Mouse (Mus musculus): ENCODE data around the gene Pclo. TPM values are rescaled to one million over a fixed set of nuclear protein-coding genes. Genes with fewer than 3 reads are reported as not detected.
"Not testable (repeated sequence)": the region's sequence is repeated elsewhere in the genome, so short reads cannot be mapped to it uniquely, and the experiment has no call there.

Gene Pclo
- 0.28 and 0.44 TPM in 2 replicates for polyA plus RNA-seq (2012; rRNA removed)

- no peak for DNase-seq (ENCODE audit: low read depth)
Measured at GRCm38 (mm10) chr5:14514631-14515523, at the start of gene Pclo. Gene Pclo, plus strand, starts transcription at chr5:14514918.

DNA sequence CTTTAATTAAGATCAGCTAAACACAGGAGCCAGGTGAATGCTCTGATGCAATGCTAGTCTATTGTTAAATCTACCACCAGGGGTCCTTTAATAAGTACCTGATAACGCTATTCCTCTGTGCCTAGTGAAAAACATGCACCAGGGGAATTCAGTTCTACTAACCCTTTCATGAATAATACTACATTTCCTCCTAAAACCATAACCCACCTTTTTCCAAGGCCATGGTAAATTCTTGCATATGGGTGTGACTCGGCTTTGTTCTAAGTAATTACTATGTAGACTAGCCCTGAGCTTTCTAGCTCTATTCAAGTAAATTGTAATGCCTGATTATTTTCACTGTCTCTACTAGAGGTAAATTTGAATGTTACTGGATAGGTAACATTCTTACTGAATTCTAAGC lies 20.3 kb upstream of the Pclo start:
- DNase-seq (ENCODE audit: low read depth) = not testable (repeated sequence)

- DNase-seq (ENCODE audit: low read depth) = no peak
Measured at GRCm38 (mm10) chr5:14508522-14508921, 6.2 kb upstream of the Pclo start.

DNA sequence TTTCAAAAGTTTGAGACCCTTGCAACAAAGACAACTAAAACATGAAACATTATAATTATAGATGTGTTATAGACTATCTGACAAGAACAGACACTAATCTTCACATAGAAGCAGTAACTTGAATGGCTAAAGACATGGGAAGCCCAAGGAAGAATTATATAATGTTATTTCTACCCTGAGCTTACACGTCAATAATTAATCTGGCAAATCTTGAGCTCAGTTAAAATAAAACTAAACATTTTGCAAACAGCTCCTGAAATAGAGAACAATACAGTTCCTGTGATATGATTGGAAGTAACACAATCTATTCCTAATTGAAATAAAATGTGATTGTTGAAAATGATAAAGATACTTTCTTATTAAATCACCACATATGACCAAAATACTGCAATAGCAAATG lies 5.1 kb upstream of the Pclo start:
- DNase-seq (ENCODE audit: low read depth) = no peak

DNA sequence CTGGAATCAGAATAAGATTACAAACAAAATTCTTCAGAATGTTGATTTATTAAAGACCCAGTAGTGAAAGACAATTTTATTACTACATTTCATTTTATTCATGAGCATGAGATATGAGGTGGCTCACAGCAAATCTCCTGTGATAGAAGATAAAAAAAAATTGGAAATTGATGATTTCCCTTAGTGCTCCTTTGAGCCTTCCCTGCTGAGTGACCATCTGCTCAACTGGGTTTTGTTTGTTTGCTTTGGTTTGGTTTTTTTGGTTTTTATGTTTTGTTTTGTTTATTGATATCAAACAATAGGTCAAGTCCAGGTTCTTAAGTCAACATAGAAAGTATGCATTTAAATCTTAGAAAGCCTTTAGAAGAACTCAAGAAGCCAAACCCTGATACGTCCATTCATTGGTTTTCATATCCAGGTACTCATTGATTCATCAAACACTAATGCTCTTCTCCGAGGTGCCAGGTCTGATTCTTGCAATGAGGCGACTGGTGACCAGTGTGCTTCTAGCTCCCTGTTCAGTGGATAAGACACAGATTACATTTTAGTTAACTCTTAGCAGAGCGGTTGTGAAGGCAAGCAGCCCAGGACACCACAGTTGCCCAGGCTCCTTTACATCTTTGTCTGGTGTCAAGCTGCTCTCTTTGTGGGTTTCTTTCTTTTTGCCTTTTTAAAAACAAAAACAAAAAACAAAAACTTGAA lies 3.6 kb downstream of the Pclo start:
- no peak for DNase-seq (ENCODE audit: low read depth)

- no peak for DNase-seq (ENCODE audit: low read depth)
Measured at GRCm38 (mm10) chr5:14522006-14522405, 7.3 kb downstream of the Pclo start.

DNA sequence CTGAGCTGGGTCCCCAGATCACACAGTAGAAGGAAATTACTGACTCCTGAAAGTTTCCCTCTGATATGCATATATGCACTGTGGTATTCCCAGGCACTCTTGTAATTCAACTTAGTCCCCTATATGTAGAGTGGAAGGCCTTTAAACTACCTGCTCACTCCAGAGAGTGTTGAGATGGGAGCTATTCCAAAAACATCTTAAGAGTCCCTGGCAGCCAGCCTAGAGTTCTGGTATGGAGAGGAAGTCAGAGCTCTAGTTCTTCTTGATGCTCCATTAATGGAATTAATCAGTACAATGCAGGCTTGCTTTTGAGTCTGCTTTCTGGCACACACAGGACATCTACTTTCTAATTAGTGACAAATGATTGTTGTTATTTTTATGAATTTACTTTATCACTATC lies 11.3 kb downstream of the Pclo start:
- DNase-seq (ENCODE audit: low read depth) = no peak

- no peak for DNase-seq (ENCODE audit: low read depth)
Measured at GRCm38 (mm10) chr5:14527796-14528195, 13.1 kb downstream of the Pclo start.

DNA sequence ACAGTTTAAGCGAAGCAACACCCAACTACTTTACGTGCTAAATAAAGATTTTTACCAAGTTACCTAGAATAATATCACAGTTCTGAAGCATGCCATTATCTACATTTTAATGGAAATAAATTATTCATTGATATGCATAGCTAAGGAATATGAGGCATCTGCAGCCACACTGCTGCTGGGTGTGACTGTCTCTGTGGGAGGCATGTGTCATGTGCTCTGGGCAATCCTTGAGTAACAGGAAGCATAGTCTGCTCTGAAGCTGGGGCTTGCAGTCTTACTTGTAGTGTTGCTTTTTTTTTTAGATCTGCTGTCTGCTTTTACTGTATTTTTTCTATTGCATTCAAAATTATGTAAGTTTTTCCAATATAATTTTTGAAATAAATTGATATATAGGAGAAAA lies 17.2 kb downstream of the Pclo start:
- DNase-seq (ENCODE audit: low read depth) = no peak

- DNase-seq (ENCODE audit: low read depth) = no peak
Measured at GRCm38 (mm10) chr5:14539346-14539745, 24.6 kb downstream of the Pclo start.

DNA sequence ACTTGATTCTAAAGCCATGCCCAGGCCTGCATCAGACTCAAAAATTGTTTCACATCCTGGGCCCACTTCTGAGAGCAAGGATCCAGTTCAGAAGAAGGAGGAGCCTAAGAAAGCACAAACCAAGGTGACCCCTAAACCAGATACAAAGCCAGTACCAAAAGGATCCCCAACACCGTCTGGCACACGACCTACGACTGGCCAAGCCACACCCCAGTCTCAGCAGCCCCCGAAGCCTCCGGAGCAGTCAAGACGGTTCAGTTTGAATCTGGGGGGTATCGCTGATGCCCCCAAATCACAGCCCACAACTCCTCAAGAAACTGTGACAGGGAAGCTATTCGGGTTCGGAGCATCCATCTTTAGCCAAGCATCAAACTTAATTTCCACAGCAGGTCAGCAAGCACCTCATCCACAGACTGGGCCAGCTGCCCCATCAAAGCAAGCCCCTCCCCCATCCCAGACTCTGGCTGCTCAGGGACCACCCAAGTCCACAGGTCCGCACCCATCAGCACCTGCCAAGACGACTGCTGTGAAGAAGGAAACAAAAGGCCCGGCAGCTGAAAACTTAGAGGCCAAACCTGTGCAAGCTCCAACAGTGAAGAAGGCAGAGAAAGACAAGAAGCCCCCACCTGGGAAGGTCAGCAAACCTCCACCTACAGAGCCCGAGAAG lies 25.4 kb downstream of the Pclo start:
- DNase-seq (ENCODE audit: low read depth) = no peak

DNA sequence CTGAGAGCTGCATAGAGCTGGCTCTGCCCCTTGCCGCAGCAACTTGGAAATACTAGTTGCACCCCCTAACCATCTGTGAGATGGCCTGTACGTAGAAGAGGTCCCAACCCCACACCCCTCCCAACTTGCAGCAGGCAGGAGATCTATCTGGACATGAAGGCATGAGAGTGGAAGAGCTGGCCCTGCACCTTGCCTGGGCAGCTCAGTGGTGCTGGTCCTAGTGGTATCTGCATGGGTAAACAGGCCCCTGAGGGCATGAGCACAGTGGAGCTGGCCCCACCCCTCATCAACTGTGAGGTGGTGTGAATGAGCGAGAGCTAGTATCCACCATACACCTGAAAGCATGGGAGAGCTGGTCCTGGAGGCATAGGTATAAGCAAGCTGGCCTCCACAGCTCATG lies 60.9 kb downstream of the Pclo start:
- DNase-seq (ENCODE audit: low read depth) = no peak

DNA sequence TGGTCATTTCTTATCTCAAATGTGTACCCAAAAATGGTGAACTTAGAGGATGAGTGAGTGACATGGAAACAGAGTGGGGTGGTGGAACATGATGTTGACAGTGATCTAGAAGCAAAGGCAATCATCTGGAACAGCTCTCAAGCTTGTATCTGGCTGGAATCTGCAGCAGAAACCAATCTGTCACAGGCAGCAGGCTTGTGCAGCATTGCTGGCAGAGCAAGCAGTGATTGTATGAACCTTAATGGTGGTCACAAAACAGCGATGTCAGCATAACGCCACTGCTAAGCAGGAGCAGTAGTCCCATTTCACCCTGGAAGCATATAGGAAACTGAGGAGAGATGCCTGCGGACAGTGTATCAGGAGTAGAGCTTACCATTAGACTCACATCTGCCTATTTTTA lies 76.8 kb downstream of the Pclo start:
- no peak for DNase-seq (ENCODE audit: low read depth)

DNA sequence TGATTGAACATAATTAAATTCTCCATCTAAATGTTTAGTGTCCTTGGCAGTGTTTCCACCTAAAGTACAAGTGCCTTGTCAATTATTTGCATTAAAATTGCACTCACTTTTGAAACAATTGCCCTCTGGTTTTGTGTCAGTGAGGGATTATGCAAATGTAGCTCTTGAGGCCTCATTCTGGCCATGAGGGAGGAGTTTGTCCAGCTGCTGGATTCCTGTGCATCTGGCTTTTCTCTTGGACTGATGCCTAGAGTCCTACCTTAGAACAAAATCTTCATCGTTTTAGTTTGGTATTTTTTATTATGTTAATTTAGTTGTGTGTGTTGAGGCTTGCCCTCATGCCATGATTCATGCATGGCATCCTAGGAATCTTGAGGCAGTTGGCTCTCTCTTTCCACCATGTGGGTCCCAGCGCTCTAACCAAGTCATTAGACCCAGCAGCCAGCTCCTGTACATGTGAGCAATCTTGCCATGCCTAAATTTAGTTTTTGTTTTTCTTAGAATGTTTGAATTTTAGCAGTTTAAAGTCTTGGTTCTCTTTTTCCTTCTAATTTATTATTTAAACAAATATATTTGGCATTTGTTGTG lies 80.8 kb downstream of the Pclo start:
- DNase-seq (ENCODE audit: low read depth) = no peak

GRCm38 (mm10) chr5:14608318-14608717 lies 93.6 kb downstream of the Pclo start:
- no peak for DNase-seq (ENCODE audit: low read depth)

DNA sequence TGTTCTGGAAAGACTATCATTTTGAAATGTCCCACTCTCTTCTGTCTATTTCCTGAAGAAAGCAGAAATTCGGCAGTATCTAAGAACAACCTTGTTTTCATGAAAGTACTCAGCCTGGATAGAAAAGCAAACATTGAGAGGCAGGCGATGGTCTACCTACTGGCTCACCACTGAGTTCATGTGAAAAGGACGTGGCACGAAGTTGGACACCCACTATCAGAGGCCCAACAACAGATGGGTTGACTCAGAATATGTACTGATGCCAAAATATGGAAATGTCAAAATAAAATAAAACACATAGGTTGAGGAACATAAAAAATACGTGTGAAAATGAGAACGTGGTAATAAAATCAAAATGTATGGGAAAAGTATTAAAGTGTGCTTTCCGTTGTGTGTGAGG lies 106.4 kb downstream of the Pclo start:
- DNase-seq (ENCODE audit: low read depth) = no peak

DNA sequence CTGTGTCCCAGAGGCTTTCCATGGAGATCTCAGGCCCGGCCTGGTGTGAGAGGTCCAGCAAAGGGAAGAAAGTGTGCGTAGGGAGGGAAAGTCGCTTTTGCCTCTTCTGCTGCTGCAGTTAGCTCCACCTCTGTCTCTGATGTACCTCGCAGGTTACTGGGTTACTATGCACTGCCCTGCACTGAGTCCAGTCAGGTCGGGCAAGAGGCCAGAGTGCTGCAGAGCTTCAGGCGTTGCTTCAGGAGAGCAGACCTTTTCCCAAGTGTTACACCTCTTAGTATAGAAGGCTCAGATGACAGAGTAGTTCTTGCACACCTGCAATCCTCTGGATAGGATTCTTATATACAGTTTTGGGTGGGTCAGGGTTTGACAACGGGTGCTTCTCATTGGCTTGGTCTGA lies 108.6 kb downstream of the Pclo start:
- DNase-seq (ENCODE audit: low read depth) = no peak

GRCm38 (mm10) chr5:14641260-14641659 lies 126.5 kb downstream of the Pclo start:
- no peak for DNase-seq (ENCODE audit: low read depth)

- DNase-seq (ENCODE audit: low read depth) = no peak
Measured at GRCm38 (mm10) chr5:14645856-14646255, 131.1 kb downstream of the Pclo start.

GRCm38 (mm10) chr5:14660637-14661036 lies 145.9 kb downstream of the Pclo start:
- DNase-seq (ENCODE audit: low read depth) = no peak

DNA sequence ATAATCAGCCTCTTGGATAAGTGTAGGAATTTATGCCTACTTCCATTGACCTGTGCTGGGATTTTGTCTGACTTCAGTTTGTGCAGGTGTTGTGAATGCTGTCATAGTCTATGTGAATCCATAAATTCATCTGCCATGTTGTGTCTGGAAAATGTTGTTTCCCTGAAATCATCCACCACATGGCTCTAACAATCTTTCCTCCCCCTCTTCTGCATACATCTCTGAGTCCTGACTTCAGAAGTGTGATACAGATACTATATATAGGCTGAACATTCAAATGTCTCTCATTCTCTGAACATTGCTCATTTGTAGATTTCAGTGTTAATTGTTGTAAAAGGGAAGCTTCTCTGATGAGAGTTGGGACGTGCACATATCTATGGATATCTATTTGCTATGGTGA lies 147.5 kb downstream of the Pclo start:
- DNase-seq (ENCODE audit: low read depth) = no peak

GRCm38 (mm10) chr5:14662603-14663002 lies 147.9 kb downstream of the Pclo start:
- DNase-seq (ENCODE audit: low read depth) = no peak

Measured in gonadal fat pad, adult 2 months (tissue).